In genomic region chr9:63782744-63783143, GRCm38 (mm10) we compare ENCODE assay signal across 10 mouse cellular contexts. TPM values are rescaled to one million over a fixed set of nuclear protein-coding genes. Genes with fewer than 3 reads are reported as not detected.
DNase-seq lines count a peak whose midpoint lies in the region; ATAC-seq and TF ChIP-seq lines count a peak whose summit lies in the region.
"Had no signal": no experiment of that assay in that cellular context is flagged by ENCODE, and none has a peak within 500 bp of the region (broad histone marks: within the 10 kb centered on the region; RNA-seq: fewer than 3 reads in every experiment).

No protein-coding gene starts in this region.

- no peaks in the 10 kb centered on the region for H3K36me3 ChIP-seq in heart, embryonic 10.5 days
- no peaks in the 10 kb centered on the region for H3K36me3 ChIP-seq in stomach, embryonic 14.5 days (ENCODE audit: control insufficient read depth, insufficient read depth, low read length)
- no peaks in the 10 kb centered on the region for H3K36me3 ChIP-seq in stomach, postnatal 0 days (ENCODE audit: control insufficient read depth, insufficient read depth, low read length)

- peaks cover 72% of the 10 kb centered on the region for H3K4me1 ChIP-seq in heart, embryonic 10.5 days
- peaks cover 45% of the 10 kb centered on the region for H3K4me1 ChIP-seq in stomach, embryonic 14.5 days (ENCODE audit: control insufficient read depth, insufficient read depth, low read length)
- no peaks in the 10 kb centered on the region for H3K4me1 ChIP-seq in stomach, postnatal 0 days (replicated peaks; ENCODE audit: control insufficient read depth, insufficient read depth)

- peak; percentile 64; the same call in 1 of the 2 replicates for ATAC-seq in stomach, embryonic 14.5 days (ENCODE audit: insufficient number of reproducible peaks, insufficient read depth, low FRiP score, low read depth)
- no peak for ATAC-seq in stomach, postnatal 0 days (ENCODE audit: low FRiP score, low TSS enrichment)

- intact Hi-C loops in gastrocnemius, postnatal 36 days (cut with DNase I): no loop called here

- no peak overlapping the region for H3K9ac ChIP-seq in stomach, embryonic 14.5 days (replicated peaks; ENCODE audit: low read depth, low read length)
- no peak overlapping the region for H3K9ac ChIP-seq in stomach, postnatal 0 days (ENCODE audit: low read length)

- H3K4me3 ChIP-seq in heart, embryonic 10.5 days: no peak overlapping the region
- no peak overlapping the region for H3K4me3 ChIP-seq in stomach, embryonic 14.5 days (ENCODE audit: low read depth, low read length)
- no peak overlapping the region for H3K4me3 ChIP-seq in stomach, postnatal 0 days (ENCODE audit: low read depth, low read length)

- no peak for TF ChIP-seq CTCF in stomach, postnatal 0 days (IDR thresholded peaks at IDR 0.05; ENCODE audit: low read depth)

- peak; percentile 90 for DNase-seq in heart, adult 11 months
- DNase-seq in heart, embryonic 10.5 days (ENCODE audit: low spot score): no peak
- no peak for DNase-seq in stomach, postnatal 0 days (ENCODE audit: low spot score)
- peak; percentile 24 for DNase-seq in kidney, postnatal 14 days
- peak; percentile 61 for DNase-seq in yolk sac, embryonic 10.5 days (ENCODE audit: low spot score)
- DNase-seq in gastrocnemius, postnatal 36 days: no peak
- DNase-seq in heart, adult 18-20 months: no peak
- DNase-seq: adrenal gland, postnatal 25 days; layer of hippocampus, adult 9-11 months had no signal

- no peak for TF ChIP-seq EP300 in stomach, postnatal 0 days (optimal IDR thresholded peaks at IDR 0.05)

- H3K9me3 ChIP-seq in heart, embryonic 10.5 days: no peaks in the 10 kb centered on the region
- H3K9me3 ChIP-seq in stomach, embryonic 14.5 days (ENCODE audit: control insufficient read depth, low read depth, low read length): no peaks in the 10 kb centered on the region
- no peaks in the 10 kb centered on the region for H3K9me3 ChIP-seq in stomach, postnatal 0 days (ENCODE audit: control insufficient read depth, low read length)

- H3K27ac ChIP-seq in heart, embryonic 10.5 days: no peak overlapping the region
- no peak overlapping the region for H3K27ac ChIP-seq in stomach, embryonic 14.5 days (ENCODE audit: low read length)
- no peak overlapping the region for H3K27ac ChIP-seq in stomach, postnatal 0 days (replicated peaks)

- H3K4me2 ChIP-seq in stomach, embryonic 14.5 days (replicated peaks; ENCODE audit: low read depth, low read length): no peak overlapping the region
- H3K4me2 ChIP-seq in stomach, postnatal 0 days (replicated peaks; ENCODE audit: low read depth): no peak overlapping the region

- H3K27me3 ChIP-seq in heart, embryonic 10.5 days (ENCODE audit: insufficient read depth, poor library complexity, severe bottlenecking): no peaks in the 10 kb centered on the region
- H3K27me3 ChIP-seq in stomach, embryonic 14.5 days (ENCODE audit: control insufficient read depth, insufficient read depth, low read length): no peaks in the 10 kb centered on the region
- H3K27me3 ChIP-seq in stomach, postnatal 0 days (ENCODE audit: control insufficient read depth, insufficient read depth, low read length): no peaks in the 10 kb centered on the region

- WGBS in heart, embryonic 10.5 days: 53% methylated on average over 4 of the region's 4 CpGs
- WGBS in stomach, embryonic 14.5 days: 22% methylated on average over 4 of the region's 4 CpGs
- WGBS in stomach, postnatal 0 days: 41% methylated on average over 4 of the region's 4 CpGs

RNA-seq across cellular contexts. Expression of gene Smad3, which starts 24.9 kb away (rescaled TPM):
- 15.2 and 20.0 TPM in 2 replicates for polyA plus RNA-seq in heart, embryonic 10.5 days (2016; fragmentation: Nextera tagmentation; extraction: Ambion mirVana)
- polyA plus RNA-seq in stomach, embryonic 14.5 days (2014; fragmentation: Nextera tagmentation; extraction: Ambion mirVana): 16.5 and 17.3 TPM in 2 replicates
- polyA plus RNA-seq in stomach, postnatal 0 days (2015; fragmentation: Nextera tagmentation; extraction: Ambion mirVana): 5.3 and 6.4 TPM in 2 replicates
- 10 to 100 TPM; 46.3 to 56.9 TPM for total RNA-seq in gastrocnemius, postnatal 36 days (2021)
- total RNA-seq in heart, adult 18-20 months (2021): 10 to 100 TPM in 1 of 2 experiments, 1 to 10 TPM in 1; 9.1 to 10.3 TPM

Comparison
In these comparisons a context has a peak if more than half of its experiments do, and no peak if none do; other contexts are left out.
1. DNase-seq: peak in heart, adult 11 months (single experiment), kidney, postnatal 14 days (single experiment) and yolk sac, embryonic 10.5 days (single experiment); none in heart, embryonic 10.5 days (single experiment), stomach, postnatal 0 days (single experiment), gastrocnemius, postnatal 36 days (0 of 2) and heart, adult 18-20 months (0 of 2).